ENCODE assay signal across 8 mouse cellular contexts in the genomic region with DNA sequence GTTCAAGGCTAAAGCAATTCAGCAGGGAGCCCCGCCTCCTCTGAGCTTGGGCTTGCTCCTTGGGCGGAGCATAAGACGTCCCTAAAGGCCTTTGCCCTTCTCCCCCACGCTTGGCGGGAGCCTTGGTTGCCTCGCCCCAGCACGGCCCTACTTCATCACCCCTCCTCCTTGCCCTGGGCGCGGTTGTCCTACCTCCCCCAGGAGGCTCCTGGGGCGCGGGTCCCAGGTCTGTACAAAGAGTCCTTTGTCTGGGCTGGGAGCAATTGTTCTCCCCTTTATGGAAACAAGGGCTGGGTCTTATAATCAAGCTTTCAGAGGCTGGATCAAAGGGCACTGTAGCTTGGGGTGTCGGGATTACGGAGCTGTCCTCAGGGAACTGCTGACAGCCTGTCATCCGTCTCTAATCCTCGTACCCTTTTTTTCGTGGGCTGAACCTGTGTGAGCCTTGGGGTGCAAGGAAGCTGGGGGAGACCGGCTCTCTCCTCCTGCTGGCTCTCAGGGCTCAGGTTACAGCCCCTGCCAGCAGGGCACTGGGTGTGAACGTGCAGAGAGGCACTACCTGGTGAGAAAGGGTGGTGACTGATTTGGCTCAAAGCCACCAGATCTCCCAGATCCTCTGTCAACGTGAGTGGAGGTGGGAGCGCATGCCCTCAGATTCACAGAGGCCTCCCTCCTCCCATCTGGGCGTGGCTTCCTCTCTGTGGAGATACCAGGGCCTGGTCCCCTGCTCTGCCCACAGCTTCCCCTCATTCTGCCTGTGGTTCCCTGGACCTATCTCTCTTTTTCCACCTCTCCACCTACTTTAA. TPM values are rescaled to one million over a fixed set of nuclear protein-coding genes. Genes with fewer than 3 reads are reported as not detected.
DNase-seq lines count a peak whose midpoint lies in the region; ATAC-seq lines count a peak whose summit lies in the region.

No protein-coding gene starts in this region.

- H3K36me3 ChIP-seq in hindbrain, embryonic 13.5 days = no peaks in the 10 kb centered on the region
- H3K36me3 ChIP-seq in limb, embryonic 15.5 days = no peaks in the 10 kb centered on the region
- no peaks in the 10 kb centered on the region for H3K36me3 ChIP-seq in neural tube, embryonic 11.5 days (ENCODE audit: control insufficient read depth, insufficient read depth, low read length)

- peaks cover 12% of the 10 kb centered on the region for H3K4me1 ChIP-seq in hindbrain, embryonic 13.5 days (replicated peaks)
- H3K4me1 ChIP-seq in limb, embryonic 15.5 days = peaks cover 14% of the 10 kb centered on the region
- peaks cover 4% of the 10 kb centered on the region for H3K4me1 ChIP-seq in neural tube, embryonic 11.5 days (ENCODE audit: control insufficient read depth, insufficient read depth, low read length)

- DNase-seq in CD4-positive, CD25-positive, alpha-beta regulatory T cell, adult 2 months (ENCODE audit: low read depth, low spot score) = peak; percentile 7
- DNase-seq in embryo, embryonic 10.5 days (ENCODE audit: low spot score) = peak; percentile 73
- peak; percentile 58 for DNase-seq in neural tube, embryonic 11.5 days (ENCODE audit: low spot score)
- DNase-seq in adrenal gland, adult 2 months = no peak
- no peak for DNase-seq in frontal cortex, postnatal 25 days (ENCODE audit: low spot score in 2 of 2)

- H3K27ac ChIP-seq in hindbrain, embryonic 13.5 days = no peak overlapping the region; the same call in 1 of the 2 replicates
- peak overlapping the region; percentile 43; the same call in 1 of the 2 replicates for H3K27ac ChIP-seq in limb, embryonic 15.5 days
- H3K27ac ChIP-seq in neural tube, embryonic 11.5 days (ENCODE audit: low read depth, low read length) = no peak overlapping the region

- WGBS in hindbrain, embryonic 13.5 days = 1% methylated on average over 21 of the region's 21 CpGs
- 6% methylated on average over 21 of the region's 21 CpGs for WGBS in limb, embryonic 15.5 days
- 2% methylated on average over 21 of the region's 21 CpGs for WGBS in neural tube, embryonic 11.5 days

- H3K27me3 ChIP-seq in hindbrain, embryonic 13.5 days = no peaks in the 10 kb centered on the region
- no peaks in the 10 kb centered on the region for H3K27me3 ChIP-seq in limb, embryonic 15.5 days
- H3K27me3 ChIP-seq in neural tube, embryonic 11.5 days (ENCODE audit: control insufficient read depth, insufficient read depth, low read length) = no peaks in the 10 kb centered on the region

- H3K9me3 ChIP-seq in hindbrain, embryonic 13.5 days = no peaks in the 10 kb centered on the region
- no peaks in the 10 kb centered on the region for H3K9me3 ChIP-seq in limb, embryonic 15.5 days
- H3K9me3 ChIP-seq in neural tube, embryonic 11.5 days (ENCODE audit: control insufficient read depth, low read length) = no peaks in the 10 kb centered on the region

- H3K9ac ChIP-seq in hindbrain, embryonic 13.5 days = peak overlapping the region; percentile 55; the same call in 1 of the 2 replicates
- no peak overlapping the region for H3K9ac ChIP-seq in limb, embryonic 15.5 days
- peak overlapping the region; percentile 49 for H3K9ac ChIP-seq in neural tube, embryonic 11.5 days (ENCODE audit: low read length)

- H3K4me3 ChIP-seq in hindbrain, embryonic 13.5 days = no peak overlapping the region
- H3K4me3 ChIP-seq in limb, embryonic 15.5 days = 0 out of 2 replicates have a peak overlapping the region, but pooled peaks have one; percentile 2
- H3K4me3 ChIP-seq in neural tube, embryonic 11.5 days (ENCODE audit: low read depth, low read length) = no peak overlapping the region

- ATAC-seq in CD4-positive, CD25-positive, alpha-beta regulatory T cell, adult 4 months = no peak
- ATAC-seq in hindbrain, embryonic 13.5 days (ENCODE audit: low FRiP score) = no peak
- ATAC-seq in limb, embryonic 15.5 days (ENCODE audit: insufficient number of reproducible peaks, low FRiP score, low TSS enrichment, low read depth) = peak; percentile 27; the same call in 1 of the 2 replicates
- no peak; the same call in 1 of the 2 replicates for ATAC-seq in neural tube, embryonic 11.5 days (ENCODE audit: insufficient read depth, low FRiP score, low TSS enrichment)

- peak overlapping the region; percentile 44 for H3K4me2 ChIP-seq in hindbrain, embryonic 13.5 days
- H3K4me2 ChIP-seq in limb, embryonic 15.5 days = peak overlapping the region; percentile 37
- H3K4me2 ChIP-seq in neural tube, embryonic 11.5 days (ENCODE audit: low read depth) = peak overlapping the region; percentile 37

RNA-seq across cellular contexts. Expression of a gene that starts 31.7 kb away (rescaled TPM):
- not detected for polyA plus RNA-seq in CD4-positive, CD25-positive, alpha-beta regulatory T cell, adult 4 months (2017; shearing (Covaris generic))
- polyA plus RNA-seq in hindbrain, embryonic 13.5 days (2015; fragmentation: Nextera tagmentation; extraction: Ambion mirVana) = 0.35 and 0.41 TPM in 2 replicates
- 0.15 TPM in 1 of 2 replicates, not detected in the other for polyA plus RNA-seq in limb, embryonic 15.5 days (2015; fragmentation: Nextera tagmentation; extraction: Ambion mirVana)
- polyA plus RNA-seq in neural tube, embryonic 11.5 days (2014; fragmentation: Nextera tagmentation; extraction: Ambion mirVana) = not detected in 2 replicates
- total RNA-seq in adrenal gland, adult 2 months (2021) = 1 to 10 TPM in 1 of 2 experiments, under 1 TPM in 1; 0.61 to 2.2 TPM
- 2.3 and 3.0 TPM in 2 replicates for polyA plus RNA-seq in adrenal gland, adult 2 months (2012; rRNA removed)

RNA-seq across cellular contexts. Expression of a gene that starts 52.6 kb away (rescaled TPM):
- 10 to 100 TPM; 11.5 to 13.8 TPM for polyA plus RNA-seq in CD4-positive, CD25-positive, alpha-beta regulatory T cell, adult 4 months (2017; shearing (Covaris generic))
- 284 and 285 TPM in 2 replicates for polyA plus RNA-seq in hindbrain, embryonic 13.5 days (2015; fragmentation: Nextera tagmentation; extraction: Ambion mirVana)
- 59.2 and 59.8 TPM in 2 replicates for polyA plus RNA-seq in limb, embryonic 15.5 days (2015; fragmentation: Nextera tagmentation; extraction: Ambion mirVana)
- 104 and 111 TPM in 2 replicates for polyA plus RNA-seq in neural tube, embryonic 11.5 days (2014; fragmentation: Nextera tagmentation; extraction: Ambion mirVana)
- 10 to 100 TPM; 59.4 to 62.2 TPM for total RNA-seq in adrenal gland, adult 2 months (2021)
- 41.5 and 43.2 TPM in 2 replicates for polyA plus RNA-seq in adrenal gland, adult 2 months (2012; rRNA removed)

RNA-seq across cellular contexts. Expression of a gene that starts 59.2 kb away (rescaled TPM):
- not detected for polyA plus RNA-seq in CD4-positive, CD25-positive, alpha-beta regulatory T cell, adult 4 months (2017; shearing (Covaris generic))
- polyA plus RNA-seq in hindbrain, embryonic 13.5 days (2015; fragmentation: Nextera tagmentation; extraction: Ambion mirVana) = 0.19 TPM in 2 replicates
- 14.3 and 14.9 TPM in 2 replicates for polyA plus RNA-seq in limb, embryonic 15.5 days (2015; fragmentation: Nextera tagmentation; extraction: Ambion mirVana)
- 1.2 and 1.4 TPM in 2 replicates for polyA plus RNA-seq in neural tube, embryonic 11.5 days (2014; fragmentation: Nextera tagmentation; extraction: Ambion mirVana)
- under 1 TPM in 1 of 2 experiments, not detected in 1; 0.38 TPM for total RNA-seq in adrenal gland, adult 2 months (2021)
- 0.10 and 0.46 TPM in 2 replicates for polyA plus RNA-seq in adrenal gland, adult 2 months (2012; rRNA removed)

Comparison
In these comparisons a context has a peak if more than half of its experiments do, and no peak if none do; other contexts are left out.
1. DNase-seq: peak in CD4-positive, CD25-positive, alpha-beta regulatory T cell, adult 2 months (single experiment), embryo, embryonic 10.5 days (single experiment) and neural tube, embryonic 11.5 days (single experiment); none in adrenal gland, adult 2 months (single experiment) and frontal cortex, postnatal 25 days (0 of 2).
2. Peak in every context shown above with its lines, with median percentiles within 50 percentile points of each other: H3K4me2 ChIP-seq.